Mouse (Mus musculus) lung, postnatal 10 days (tissue): Measurements from ENCODE around the gene Rnaset2a.
"Not testable (repeated sequence)": the region's sequence is repeated elsewhere in the genome, so short reads cannot be mapped to it uniquely, and the experiment has no call there.

Experiments used
- DNase-seq: peaks from one replicate; pipeline ENCODE4 v3.0.0; 2021

Gene Rnaset2a

DNA sequence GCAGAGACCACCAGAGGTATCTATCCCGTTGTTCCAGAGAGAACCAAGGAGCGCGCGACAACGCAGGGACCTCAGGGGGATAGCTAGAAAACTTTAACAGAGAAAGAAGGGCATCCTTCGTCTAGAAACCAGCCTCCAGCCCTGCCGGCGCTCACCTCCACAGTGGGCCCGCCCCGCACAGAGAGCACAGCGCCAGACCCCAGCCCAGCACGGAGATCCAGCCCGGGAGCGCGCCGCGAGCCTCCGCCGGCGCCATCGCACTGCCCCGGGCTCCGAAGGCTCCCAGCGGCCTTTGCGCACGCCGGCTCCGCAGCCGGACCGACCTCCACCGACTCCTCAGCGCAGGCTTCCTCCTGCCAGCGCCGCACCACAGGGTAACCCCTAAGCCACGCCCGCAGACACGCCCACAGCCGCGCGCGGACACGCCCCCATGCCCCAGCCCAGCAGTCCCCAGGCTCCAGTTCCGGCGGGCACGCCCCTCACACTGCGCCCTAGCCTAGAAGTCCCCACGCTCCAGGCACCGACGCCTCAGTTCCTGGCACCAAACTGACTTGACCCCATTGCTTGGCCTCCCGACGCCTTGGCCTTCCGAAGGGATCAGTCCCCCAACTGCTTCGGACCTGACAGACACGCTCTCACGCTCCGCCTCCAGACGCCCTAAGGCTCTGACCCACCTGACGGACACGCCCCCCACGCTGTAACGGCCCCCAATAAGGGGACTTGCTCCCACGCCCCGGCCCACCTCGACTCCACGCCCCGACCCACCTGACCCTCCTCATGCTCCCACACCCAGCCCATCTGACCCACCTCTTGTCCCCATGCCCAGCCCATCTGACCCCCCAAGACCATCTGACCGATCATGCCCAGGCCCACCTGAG, at the start of gene Rnaset2a, which contains the start of gene Gm49673:
Gene Rnaset2a (minus strand): TSS at position 659 of the 878 bp plus-strand sequence.
Gene Gm49673 (minus strand): TSS at position 350 of the 878 bp plus-strand sequence.
- peak; percentile 68 for DNase-seq

DNA sequence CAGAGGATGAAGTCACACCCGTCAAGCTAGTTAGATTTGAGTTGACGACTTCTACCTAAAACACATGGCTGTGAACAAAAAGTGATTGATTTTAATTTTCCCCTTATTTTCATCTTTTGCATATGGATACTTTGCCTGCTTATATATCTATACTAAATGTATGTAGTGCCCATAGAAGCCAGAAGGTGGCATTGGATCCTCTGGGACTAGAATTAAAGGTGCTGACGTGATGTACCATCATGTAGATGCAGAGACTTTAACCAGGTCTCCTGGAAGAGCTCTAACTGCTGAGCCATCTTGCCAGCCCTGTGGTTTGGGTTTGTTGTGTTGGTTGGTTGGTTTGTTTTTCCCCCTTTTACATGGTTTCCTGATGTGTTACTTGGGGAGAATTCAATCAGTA, 49.8 kb upstream of the Rnaset2a start:
- DNase-seq: no peak

DNA sequence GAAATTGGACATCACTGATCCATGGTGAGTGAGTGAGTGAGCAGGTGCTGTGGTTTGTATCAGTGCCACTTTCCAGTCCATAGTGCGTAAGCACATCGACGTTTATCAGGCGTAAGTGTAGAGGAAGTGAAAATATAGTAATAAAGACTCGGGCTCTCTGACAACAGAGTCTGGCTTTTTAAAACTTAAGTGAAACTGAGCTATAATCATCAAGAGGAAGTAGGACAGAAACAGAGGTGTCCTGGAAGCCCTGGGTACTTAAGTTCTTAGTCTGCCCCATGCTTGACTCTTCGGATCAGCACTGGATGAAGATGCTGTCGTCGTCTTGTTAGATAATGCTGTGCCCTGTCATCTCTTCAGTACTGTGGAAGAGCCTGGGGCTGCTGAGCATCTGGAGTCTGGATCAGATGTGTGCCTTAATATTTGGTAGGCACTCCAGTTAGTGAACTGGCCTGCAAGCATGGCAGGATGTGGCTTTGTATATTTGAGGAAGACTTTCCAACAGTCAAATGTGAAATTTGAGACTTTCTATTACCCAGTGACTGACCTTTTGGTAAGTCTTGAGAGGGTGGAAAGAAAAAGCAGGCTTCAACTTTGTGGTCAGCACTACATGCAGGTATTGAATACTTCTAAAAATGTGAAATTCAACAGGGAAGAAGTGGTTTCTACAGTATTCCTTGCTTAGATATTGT, 47.9 kb upstream of the Rnaset2a start:
- DNase-seq: no peak

DNA sequence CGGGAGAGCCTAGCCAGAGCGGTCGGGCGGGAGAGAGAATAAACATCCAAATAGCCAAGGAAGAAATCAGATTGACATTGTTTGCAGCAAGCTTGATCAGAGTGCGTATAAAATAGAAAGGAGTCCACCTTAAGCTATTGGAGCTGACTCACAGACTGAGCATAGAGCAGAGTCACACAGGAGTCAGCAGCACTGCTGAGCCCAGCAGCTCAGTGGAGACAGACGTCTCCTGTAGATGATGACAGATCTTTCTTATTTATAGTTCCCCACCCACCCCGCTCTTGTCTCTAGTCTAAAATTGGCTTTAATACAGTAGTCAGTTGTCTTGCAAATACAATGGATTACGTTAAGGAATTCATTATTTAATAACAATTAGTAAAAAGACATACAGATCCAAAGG, 45.8 kb upstream of the Rnaset2a start:
- no peak for DNase-seq

DNA sequence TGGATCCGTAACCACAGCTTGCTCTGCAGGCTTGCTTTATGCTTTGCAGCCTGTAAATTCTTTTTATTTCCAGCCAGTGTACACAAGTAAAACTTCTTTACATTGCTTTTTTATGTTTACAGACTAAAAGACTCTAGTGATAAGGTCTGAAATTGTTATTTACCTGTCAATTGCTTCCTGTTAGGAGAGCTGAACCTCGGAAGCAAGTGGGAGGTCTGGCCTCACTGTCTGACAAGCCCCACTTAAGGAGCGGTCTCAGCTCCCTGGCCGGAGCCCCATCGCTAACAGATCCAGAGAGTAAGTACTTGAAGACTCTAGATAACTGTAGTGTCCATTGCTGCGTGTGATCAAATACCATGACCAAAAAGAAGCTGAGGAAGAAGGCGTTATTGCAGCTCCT, 36.3 kb upstream of the Rnaset2a start:
- no peak for DNase-seq

DNA sequence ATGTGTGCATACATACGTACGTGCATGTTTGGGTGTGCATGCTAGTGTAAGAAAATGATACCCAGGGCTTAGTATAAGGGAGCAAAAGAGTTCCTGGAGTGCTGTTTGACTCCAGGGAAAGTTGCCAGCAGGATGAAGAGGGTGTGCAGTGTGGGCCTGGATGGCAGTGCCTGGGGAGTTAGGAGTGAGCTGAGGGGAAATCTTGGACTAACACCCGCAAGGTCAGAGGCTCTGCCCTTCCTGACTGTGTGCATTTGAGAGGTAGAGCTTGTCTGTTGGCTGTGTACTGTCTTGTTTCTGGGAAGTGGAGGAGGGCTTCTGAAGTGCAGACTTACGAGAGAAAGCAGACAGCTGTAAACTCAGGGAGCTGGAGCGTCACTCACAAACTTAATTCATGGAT, 35.9 kb upstream of the Rnaset2a start:
- DNase-seq: no peak

DNA sequence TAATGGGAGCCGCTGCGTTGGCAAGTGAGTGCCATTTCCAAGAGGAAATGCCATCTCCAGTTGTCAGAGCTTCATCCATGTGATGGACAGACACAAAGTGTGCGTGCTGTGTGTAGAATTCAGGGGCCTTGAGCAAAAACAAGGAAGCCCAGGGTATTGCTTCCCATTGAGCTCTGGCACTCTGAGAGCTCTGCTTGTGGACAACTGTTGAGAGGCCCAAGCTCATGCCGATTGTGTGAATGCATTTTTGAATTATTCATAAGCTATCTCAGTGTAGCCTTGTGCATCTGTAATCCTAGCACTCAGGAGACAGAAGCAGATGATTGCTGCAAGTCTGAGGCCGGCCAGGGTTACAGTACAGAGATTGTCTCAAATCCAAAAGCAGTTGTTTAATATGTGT, 29.2 kb upstream of the Rnaset2a start:
- DNase-seq: no peak

DNA sequence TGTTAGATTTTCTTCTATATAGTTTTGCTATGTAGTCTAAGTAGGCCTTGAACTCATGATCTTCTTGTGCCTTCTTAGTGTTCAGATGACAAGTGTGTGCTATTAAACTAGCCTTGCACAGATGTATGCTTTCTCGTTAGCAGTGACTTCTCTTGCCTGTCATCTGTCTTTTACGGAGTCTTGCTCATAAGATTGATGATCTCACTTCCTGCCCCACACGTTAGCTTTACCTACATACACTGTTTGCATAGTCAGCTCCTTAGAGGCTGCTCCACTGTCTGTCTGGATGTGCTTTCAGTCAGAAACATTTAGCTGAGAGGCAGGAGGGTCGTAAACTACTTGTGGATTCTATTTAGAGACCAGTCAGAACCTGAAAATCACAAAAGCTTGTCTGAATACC, 23.2 kb upstream of the Rnaset2a start:
- DNase-seq: no peak

DNA sequence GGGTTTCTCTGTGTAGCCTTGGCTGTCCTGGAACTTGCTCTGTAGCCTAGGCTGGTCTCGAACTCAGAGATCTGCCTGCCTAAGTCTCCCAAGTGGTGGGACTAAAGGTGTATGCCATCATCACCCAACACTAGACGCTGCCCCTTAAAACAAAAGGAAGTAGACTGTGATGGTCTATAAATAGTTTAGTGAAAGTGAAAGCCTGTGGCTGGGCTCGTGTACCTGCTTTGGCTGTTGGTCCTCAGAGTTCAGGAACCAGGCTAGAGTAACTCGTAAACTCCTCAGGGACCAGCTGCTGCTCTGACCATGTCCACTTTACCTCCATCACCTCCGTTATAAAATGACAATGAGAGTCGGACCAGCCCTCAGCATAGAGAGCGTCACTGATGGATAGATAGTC, 22.4 kb upstream of the Rnaset2a start:
- DNase-seq: no peak

DNA sequence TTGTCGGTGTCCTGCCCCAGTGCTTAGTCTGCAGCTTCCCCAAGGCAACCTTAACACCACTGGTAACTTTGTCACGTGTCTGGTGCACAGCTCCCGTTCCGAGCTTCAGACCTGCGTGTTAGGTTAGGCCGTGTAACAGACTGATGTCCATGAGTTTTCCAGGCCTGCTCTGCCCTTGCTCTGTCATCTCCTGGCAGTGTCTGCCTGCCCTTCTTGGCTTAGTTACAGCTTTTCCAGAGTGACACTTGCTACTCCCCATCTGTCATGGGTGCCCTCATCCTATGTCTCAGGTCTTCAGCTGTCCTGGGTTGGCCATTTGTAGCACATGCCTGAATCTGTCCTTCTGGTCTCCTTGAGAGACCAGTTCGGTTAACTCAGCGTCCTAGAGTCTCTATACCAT, 19.5 kb upstream of the Rnaset2a start:
- DNase-seq: not testable (repeated sequence)

DNA sequence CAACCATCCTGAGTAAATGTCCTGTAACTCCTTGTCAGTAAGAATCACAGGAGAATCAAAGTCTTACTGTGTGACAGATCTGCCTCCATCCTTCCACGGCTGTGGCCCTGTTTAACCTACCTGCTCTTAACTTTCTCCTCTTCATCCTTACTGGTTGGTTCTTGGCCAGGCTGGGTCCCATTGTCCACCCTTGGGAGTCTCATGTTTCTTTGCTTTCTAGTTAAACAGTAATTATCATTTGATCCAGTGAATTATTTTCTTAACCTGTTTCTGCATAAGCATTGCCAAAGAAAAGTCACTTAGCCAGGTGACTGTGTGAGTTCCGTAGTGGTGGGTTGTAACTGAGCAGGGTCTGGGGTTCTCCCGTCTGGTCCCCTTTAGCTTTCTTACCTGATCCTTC, 18.6 kb upstream of the Rnaset2a start:
- not testable (repeated sequence) for DNase-seq

DNA sequence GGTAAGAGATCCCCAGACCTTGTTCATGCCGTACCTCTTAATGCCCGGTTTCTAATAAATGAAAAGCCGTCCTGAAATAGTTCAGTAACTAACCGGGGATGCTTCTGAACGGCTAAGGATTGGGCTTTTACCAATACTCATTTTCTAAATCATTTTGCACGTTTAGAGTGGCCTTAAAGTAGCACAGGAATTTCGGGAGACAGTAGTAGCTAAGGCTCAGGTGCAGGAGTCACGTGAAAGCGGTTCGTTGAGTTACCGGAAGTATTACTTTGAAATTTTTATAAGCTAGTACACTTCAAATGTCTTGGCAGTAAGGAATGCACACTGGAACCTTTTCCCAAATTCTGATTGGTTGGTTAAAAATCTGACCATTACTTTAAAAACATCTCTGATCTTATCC, 18.1 kb upstream of the Rnaset2a start:
- not testable (repeated sequence) for DNase-seq

DNA sequence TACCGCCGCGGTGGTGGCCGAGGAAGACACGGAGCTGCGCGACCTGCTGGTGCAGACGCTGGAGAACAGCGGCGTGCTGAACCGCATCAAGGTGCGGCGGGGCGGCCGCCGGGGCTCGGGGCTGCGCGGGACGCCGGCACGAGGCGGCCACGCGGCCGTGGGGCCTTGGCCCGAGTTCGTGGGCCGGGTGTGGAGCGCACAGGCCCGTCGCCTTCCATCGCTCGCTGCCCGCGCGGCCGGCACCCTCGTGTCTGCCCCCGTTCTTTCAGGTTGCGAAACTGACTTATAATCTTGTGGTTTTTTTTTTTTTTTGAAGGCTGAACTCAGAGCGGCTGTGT, 17.7 kb upstream of the Rnaset2a start:
- DNase-seq: peak; percentile 21

DNA sequence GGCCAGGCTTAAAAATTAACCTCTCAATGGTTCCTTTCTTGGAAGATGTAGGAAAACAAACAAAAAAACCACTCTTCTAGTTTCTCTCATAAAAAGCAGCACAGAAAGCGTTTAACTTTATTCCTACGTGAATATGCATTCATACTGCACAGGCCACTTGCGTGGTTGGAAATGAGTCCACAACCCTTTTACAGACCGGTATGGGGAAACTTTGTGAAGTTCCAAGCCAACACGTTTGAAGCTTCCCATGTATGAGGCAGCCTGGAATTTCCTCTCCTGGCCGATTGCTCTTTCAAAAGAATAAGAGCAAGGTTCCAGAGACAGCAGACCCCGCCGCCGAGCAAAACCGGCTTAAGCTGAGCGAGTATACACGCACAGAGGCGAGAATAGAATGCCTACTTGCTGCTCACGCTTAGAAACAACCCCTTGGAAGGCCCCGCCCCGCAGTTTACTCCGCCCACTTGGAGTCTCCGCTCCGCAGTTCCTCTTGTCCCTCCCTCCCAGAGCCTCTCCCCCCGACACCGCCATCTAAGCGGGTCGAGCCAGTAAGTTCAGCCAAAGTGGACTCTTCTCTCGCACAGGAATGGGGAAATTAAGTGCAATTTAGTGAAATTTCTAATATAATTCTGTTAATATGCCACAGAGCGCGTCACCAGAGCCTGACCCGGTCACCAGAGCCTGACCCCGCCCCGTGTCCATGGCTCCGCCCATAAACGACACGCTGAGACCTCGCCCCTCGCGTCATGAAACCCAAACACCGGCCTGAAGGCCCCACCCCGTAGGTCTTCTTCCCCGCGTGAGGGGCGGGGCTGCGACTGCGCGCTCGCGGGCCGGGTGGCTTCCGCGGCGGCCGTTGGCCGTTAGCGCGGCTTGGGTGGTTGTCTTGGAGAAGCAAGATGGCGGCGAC, 17.1 kb upstream of the Rnaset2a start, which contains the start of gene Fgfr1op:
Gene Fgfr1op (plus strand): TSS at position 801 of the 907 bp plus-strand sequence.
- DNase-seq: peak; percentile 39

DNA sequence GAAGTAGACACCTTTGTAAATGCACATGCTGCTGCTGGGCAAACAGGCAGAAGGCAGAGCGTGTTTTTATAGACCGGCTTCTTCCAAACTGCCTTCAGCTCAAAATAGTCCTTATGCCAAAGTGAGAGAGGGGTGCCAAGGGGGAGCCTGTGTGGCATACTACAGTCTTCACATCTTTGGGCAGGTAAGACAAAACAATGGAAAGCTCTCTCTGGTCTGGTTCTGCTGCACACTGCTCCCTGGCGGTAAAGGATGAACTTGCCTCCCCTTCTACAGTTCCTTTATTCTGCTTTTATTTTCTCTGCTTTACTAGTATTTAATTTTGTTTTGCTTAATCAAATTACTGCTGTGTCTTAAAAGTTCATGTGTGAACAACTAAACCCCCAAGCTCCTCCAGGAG, 13.1 kb upstream of the Rnaset2a start:
- DNase-seq: peak; percentile 57

DNA sequence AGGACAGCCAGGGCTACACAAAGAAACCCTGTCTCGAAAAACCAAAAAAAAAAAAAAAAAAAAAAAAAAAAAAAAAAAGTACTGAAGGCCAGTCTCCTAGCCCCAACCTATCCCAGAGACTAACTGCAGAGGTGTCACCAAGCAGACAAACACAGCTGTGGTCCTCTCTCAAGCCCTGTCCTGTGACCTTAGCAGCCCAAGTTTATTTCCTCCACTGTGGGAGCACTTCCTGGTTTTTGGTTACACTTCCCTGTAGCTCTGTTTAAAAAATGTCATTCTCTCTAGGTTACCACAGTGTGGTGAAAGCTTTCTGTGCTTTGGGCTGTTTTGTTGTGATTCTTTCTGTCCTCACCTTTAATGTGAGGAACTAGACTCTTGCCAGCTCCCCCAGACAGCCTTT, 10.7 kb upstream of the Rnaset2a start:
- not testable (repeated sequence) for DNase-seq

DNA sequence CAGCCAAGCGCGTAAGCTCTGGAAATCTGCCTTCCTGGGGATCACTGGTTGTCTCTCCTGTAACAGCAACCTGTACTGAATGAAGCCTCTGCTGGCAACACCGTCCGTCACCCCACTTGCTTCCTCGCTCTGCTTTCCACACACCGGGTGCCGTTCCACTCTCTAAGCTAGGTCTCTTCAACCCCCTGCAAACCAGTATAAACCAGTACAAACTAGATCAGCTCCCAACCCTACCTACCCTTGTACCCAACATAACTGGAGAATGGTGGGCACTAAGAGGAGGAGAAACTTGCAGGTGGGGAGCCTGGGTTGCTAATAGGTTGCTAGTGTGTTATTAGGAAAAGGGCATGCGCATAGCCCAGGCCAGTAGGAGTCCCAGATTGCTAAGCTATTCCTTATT, 8.1 kb upstream of the Rnaset2a start:
- not testable (repeated sequence) for DNase-seq

DNA sequence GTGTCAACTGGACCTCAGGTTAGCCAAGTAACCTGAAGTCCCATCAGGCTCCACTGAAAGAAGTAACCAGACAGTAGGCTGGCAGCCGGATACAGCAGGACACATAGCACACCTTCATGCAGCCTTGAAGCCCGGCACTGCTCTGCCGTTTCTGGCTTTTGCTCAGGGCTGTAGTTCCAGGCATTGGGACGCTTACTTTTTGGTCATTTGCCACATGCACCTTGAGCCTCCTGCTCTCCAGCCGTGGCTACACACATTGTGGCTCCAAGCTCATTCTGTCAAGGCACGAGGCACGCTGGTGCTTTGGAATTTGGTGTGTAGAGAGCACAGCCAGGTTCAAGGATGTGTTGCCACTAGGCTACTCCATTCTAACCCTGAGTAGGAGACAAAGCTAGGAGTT, 7.1 kb upstream of the Rnaset2a start:
- not testable (repeated sequence) for DNase-seq

DNA sequence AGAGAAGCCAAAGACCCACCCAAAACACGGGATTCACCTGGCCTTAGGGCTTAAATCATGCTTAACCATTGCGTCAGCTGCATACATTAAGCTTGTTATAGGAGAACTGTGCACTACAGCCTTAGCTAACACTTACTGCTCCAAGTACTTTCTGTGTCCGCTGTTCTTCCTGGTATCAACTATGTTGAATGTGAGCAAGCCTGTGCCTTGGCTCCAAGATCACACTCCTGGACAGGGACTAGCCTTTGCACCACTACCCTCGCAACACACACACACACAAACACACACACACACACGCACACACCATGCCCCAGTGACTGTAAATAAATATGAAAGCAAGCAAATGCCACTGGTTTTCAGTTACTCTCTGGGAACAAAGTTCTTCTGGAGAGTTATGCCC, 966 bp downstream of the Rnaset2a start:
- DNase-seq: peak; percentile 19

DNA sequence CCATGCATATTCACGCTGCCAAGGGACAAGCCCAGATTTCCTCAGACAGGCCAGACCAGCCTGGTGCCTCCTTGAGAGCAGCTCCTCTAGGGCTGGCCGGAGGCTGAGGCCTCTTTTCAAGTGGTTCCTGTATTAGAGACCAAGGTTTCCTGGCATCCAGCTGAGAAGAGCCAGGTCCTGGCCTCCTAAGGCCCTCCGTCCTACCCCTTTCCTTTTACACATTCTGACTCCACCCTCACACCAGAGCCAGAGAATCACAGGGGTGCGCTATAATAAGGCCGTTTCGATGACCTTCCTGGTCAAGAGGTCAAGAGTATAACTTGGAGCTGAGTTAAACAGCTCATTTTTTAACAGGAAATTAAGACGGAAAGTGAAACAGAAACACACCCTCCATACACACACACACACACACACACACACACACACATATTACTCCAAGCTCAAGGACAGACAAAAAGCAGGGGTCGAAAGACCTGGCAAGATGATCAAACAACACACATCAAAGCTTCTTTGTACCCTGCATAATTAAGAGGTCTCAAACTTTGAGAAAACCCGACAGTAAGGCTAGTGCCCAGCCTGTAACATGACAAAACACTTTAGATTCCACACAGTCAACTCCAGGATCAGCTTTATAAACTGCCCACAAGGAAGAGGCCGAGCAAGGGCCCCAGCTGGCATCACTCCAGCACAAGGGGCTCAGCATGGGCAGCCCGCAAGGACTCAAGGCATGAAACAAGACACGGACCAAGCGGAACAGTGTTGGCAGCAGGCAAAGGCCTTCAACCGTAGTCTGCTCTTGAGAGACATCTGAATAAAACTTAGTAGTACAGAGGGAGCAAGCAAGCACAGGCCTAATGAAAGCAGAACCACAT, 3.9 kb downstream of the Rnaset2a start:
- peak; percentile 46 for DNase-seq

DNA sequence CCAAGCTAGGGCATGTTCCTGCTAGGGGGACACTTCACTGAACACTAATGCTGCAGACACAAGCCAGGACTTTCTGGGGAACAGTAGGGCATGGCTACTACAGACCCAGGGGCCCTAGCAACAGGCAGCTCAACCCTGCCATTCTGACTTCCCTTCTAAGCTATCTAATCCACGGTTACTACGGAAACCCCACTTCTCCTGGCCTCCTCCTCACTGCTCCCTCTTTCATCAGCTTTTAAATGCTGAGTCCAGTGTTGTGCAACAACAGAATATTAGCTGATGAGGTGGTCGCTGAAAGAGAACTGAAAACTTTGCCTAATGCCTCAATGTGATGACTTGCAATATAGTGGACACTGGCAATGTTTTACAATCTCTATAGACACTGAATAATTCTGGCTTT, 7.7 kb downstream of the Rnaset2a start:
- DNase-seq: not testable (repeated sequence)

DNA sequence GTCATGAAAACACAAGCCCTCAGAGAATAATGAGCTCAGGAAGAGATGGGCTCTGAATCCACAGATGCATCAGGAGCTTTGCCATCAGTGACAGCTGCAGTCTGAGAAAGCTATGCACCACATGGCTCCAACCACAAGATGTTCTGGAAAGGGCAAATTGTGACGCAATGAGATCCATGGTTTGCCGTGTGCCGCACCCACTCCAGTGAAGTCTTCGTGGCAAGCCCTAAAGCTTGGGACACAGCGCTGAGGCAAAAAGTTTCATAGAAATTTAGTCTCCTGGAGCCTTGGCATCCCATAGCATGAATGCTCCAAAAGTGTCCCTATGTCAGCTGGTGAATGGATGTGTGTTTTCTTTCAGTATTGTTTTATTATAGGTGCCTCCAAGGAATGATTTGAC, 9.8 kb downstream of the Rnaset2a start:
- DNase-seq: not testable (repeated sequence)
